Mouse (Mus musculus) MEL-GATA-1-ER (cell line): ENCODE data around the gene Phyh.
A peak's percentile ranks its signal among the peaks of the same experiment; 100 is the strongest.

Experiments used
- DNase-seq: peaks from one replicate; pipeline ENCODE4 v3.0.0-alpha.2; 2012; ENCODE audit warnings: low read depth; ENCODE audit errors: extremely low read depth

The Phyh gene

GRCm38 (mm10) chr2:4918860-4919739 is at the start of gene Phyh:
Phyh (plus strand) TSS chr2:4919019.
- DNase-seq = no peak

- DNase-seq = no peak
Observed at GRCm38 (mm10) chr2:4872740-4873139, 46.1 kb upstream of the Phyh start.

- DNase-seq = no peak
Observed at GRCm38 (mm10) chr2:4873331-4873730, 45.5 kb upstream of the Phyh start.

DNA sequence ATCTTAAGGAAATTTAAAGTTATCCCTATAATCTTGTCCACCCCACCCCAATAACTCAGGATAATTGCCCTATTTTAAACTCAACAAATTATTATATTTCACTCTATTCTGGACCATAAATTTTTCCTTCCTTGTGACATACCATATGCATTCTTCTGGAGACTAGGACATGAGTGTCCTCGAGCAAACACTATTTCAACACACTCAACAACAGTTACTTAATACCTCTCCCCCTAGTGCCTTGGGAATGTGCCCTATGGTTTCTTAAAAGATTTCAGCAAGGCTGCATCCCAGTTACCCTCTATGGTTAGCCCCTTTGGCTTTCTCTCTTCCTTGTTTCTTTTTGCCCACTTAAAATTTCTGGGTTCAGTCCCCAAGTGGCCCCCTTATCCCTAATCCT is 43.7 kb upstream of the Phyh start:
- no peak for DNase-seq

DNA sequence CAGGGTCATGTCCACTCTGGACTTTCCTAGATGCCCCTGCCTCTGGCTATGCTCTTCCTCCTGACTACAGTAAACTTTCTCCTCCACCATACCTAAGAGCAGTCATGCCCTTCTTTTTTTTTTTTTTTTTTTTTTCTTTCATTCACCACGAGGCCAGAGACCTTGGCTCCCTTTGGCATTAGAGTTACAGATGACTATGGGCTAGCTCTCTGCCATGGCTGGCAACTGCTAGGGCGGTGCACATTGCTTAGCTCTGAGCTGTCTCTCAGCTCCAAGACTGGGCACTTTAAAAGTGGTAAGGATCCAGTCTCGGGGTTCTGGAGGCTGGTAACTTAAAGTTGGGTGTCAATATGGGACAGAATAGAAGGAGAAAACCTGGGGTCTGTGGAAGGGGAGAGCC is 42.7 kb upstream of the Phyh start:
- no peak for DNase-seq

DNA sequence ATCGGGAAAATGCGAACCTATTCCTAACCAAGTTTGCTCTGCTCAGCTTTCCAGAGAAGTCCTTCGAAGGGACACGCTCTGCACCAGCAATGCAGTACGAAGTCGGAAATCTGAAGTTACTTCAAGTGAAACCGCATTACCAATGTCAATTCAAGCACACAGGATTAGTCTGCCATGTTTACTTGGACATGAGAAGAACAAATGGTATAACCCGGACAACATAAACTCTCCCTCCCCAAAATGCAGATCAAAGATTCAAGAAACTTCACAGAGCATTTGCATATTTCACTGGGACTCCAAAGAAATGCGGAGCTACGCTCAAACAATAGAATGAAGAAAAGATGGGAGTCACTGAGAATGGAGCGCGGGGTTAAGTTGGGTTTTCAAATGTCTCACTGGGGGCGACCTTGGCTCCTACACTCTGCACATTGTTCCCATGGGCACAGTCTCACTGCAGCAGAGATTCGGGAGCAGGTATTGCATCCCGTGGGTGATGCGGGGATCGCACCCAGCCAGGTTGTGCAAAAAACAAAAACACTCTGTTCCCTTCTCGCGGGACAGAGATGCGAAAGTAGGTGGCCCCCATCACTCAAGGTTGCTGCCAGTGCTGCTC is 38.0 kb upstream of the Phyh start:
- DNase-seq = peak; percentile 28

DNA sequence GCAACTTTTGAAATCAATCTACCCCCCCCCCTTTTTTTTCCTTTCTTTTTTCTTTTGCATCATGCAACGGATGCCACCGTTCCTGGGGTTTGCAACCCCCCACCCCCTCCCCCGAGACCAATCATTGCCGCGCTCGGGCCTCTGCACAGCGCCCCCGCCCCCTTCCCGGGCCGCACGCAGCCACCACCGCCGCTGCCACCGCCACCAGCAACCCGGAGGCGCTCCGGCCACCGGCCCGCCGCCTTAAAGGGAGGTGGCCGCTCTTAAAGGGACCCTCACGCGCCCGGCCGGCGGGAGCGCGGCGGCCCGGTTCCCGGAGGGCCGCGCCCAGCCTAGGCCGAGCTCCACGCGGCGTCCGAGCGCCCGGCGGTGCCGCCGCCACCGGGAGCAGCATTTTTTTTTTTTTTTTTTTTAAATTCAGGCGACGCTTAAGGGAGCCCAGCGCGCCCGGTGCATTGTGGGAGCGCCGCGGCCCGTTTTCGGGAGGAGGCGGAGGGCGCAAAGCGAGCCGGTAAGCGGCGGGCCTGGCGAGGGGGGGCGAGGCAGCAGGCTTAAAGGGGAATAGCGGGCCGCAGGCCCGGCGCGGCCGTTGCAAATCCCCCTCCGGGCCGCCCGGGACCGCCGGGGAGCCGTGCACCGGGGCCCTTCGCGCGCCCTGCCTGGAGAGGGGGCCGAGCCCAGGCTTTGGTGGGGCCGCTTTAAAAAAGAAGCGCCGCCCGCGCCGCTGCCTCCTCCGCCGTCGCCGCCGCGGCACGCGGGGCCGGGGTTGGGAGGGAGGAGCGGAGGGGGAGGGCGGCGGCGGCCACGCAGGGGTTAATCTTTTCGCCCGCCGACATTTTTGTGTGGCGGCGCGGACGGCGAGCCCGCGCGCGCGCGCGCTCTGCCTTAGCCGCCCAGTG is 37.2 kb upstream of the Phyh start, which contains the start of gene Sephs1:
Gene Sephs1 (plus strand): TSS at position 215 of the 899 bp plus-strand sequence.
- DNase-seq = peak; percentile 28

DNA sequence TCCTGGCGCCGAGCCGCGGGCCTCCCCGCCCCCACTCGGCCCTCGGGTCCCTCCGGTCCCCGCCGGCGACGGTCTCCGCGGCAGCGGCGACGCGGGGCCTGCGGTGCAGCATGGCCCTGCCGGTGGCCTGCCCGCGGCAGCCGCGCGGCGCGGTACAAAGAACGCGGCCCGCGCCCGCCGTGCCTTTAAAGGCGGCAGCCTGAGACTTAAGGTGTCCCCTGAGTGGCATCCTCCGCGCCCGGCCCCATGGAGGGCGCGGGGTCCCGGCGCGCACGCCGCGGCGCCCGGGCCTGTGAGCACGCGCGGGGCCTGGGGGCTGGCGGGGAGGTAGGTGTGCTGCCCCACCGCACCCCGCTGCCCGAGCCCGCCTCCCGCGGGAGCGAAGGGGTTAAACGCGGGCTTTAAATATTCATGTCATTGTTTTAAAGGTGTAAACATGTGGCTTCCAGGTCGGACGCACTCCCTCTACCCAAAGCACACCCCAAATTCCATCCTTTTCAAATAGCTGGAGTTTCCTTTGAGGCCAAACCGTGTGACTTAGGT is 36.5 kb upstream of the Phyh start:
- DNase-seq = peak; percentile 26

DNA sequence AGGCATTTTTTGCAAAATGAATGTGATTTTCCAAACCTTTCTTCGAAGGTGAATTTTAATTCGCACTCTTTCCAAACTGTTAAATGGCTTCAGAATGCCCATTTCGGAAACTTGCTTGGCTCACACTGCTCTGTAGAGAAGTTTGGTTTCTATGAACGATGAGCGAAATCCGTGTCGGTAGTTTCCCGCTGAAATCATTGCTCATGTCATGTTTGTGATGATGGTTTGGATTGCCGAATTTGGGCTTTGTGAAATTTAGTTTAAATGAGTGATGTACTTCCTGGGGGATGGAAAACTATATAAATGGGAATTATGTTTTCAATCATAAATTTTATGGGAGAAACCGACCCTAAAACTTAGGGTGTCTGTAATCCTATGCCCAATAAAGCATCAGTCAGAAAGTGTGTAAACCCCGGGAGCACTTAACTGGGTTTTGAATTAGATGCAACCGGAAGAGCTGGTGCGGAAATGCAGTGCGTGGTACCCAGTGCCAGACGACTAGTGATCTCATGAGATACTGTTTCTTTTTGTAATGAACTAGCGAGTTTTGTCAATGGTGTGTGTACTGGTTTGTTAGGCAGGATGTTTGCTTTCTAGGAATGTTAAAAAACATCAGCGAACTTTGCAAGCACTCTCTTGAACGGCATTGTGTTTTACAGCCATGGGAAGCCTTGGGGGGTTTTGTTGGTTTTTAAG is 35.7 kb upstream of the Phyh start:
- peak; percentile 38 for DNase-seq

DNA sequence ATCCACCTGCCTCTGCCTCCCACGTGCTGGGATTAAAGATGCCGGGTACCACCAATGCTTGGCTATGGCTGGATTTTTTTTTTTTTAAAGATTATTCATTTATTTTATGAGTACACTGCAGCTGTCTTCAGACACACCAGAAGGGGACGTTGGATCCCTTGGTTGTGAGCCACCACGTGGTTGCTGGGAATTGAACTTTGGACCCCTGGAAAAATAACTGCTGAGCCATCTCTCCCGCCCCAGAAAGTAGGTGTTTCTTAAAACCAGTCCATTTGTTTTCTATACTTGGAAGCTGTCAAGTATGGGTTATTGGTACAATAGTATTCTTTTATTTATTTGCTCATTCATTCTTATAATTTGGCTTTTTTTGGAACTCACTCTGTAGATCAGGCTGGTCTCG is 31.9 kb upstream of the Phyh start:
- no peak for DNase-seq

- no peak for DNase-seq
Observed at GRCm38 (mm10) chr2:4895598-4895997, 23.2 kb upstream of the Phyh start.

DNA sequence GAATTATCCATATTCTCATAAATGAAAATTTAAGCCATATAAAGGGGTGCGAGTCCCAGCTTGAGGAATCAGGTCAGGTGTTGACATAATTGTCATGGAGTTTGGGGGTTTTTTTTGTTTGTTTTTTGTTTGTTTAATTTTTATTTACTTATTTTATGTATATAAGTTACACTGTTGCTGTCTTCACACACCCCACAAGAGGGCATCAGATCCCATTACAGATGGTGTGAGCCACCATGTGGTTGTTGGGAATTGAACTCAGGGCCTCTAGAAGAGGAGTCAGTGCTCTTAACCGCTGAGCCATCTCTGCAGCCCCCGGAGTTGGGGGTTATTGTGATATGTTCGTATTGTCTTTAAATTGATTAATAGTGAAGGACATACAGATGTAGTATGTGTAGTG is 21.8 kb upstream of the Phyh start:
- no peak for DNase-seq

DNA sequence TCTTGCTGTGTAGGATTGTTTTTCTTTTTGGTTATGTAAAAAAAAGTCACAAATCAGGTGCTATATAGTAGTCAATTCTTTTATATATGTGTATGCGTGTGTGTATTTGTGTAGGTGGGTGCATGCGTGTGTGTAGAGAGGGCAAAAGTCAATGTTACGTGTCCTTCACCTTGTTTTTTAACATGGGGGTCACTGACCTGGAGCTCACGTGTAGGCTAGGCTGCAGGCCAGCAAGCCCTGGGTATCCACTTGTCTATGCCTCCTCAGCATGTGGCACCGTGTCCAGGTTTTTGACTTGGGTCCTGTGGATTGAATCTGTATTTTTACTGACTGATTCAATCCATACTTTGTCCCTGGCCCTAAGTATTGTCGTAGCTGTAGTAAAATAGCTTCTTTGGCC is 18.2 kb upstream of the Phyh start:
- DNase-seq = no peak

- no peak for DNase-seq
Observed at GRCm38 (mm10) chr2:4902346-4902745, 16.5 kb upstream of the Phyh start.

- no peak for DNase-seq
Observed at GRCm38 (mm10) chr2:4907120-4907519, 11.7 kb upstream of the Phyh start.

GRCm38 (mm10) chr2:4907916-4908315 is 10.9 kb upstream of the Phyh start:
- DNase-seq = no peak

GRCm38 (mm10) chr2:4908771-4909315 is 10.0 kb upstream of the Phyh start:
- DNase-seq = no peak

- no peak for DNase-seq
Observed at GRCm38 (mm10) chr2:4909909-4910308, 8.9 kb upstream of the Phyh start.

- DNase-seq = no peak
Observed at GRCm38 (mm10) chr2:4910521-4910920, 8.3 kb upstream of the Phyh start.

DNA sequence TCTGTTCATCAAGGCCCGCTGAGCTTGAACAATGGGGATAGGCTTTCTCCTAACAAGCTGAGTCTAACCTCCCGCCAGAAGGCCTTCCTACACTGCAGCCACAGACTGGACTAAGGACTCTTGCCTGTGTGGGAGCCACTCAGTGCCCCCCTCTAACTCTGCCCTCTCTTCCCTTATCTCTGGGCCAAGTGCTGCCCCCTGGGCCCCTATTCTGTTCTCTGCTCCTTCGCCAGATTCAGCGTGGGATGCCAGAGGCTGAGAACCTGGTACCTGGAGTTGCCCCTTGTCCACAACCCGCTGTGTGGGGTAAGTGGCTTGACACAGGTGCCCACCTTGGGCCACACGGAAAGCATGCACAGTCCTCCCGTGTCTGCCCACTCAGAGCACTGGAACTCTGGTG is 4.9 kb upstream of the Phyh start:
- no peak for DNase-seq

GRCm38 (mm10) chr2:4916037-4916436 is 2.8 kb upstream of the Phyh start:
- no peak for DNase-seq
